Mouse (Mus musculus): ENCODE data around the gene Brat1. TPM values are rescaled to one million over a fixed set of nuclear protein-coding genes. Genes with fewer than 3 reads are reported as not detected.
A peak's percentile ranks its signal among the peaks of the same experiment; 100 is the strongest.

Gene Brat1
- polyA plus RNA-seq, 1 experiment from 2014 or later: 12.2 TPM

DNA sequence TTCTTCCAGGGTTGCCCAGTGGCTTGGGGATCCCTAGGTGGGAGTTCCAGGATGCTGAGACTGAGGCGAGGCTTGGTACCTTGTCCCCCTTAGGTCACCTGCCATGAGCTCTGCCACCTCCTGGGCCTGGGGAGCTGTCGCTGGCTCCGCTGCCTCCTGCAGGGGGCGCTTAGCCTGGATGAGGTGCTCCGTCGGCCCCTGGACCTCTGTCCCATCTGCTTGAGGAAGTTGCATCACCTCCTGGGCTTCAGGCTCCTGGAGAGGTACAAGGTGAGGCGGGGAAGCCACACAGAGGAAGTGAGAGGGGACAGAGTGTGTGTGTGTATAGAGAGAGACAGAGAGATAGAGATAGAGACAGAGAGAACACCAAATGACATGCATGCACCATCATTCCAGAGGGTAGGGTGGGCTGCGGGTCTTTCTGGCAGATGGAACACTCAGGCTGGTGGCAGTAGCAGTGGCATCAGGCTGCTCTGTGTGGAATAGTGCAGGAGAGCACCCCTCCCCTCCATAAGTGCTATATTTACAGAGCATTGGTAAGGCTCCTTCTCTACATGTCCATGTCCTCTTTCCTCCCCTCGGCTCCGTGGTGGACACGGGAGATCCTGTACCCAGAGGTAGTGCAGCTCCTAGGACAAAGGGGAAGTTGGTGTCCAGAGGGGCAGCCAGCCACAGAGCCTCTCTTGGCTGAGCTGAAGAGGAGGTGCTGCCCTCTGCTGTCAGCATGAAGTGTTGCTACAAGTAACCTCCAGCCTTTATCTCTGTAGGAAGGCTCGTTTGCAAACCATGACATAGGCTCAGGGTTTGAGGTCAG is 44.5 kb downstream of the Brat1 start:
- no peaks in the 10 kb centered on the region for H3K36me3 ChIP-seq
- H3K4me2 ChIP-seq: peak overlapping the region; percentile 56
- ATAC-seq (replicated peaks; ENCODE audit: insufficient number of reproducible peaks, insufficient read depth, low FRiP score, low read depth): peak; percentile 57
- H3K9ac ChIP-seq: peak overlapping the region; percentile 37
- WGBS: 15% methylated on average over 12 of the region's 12 CpGs
- peak overlapping the region; percentile 33 for H3K4me3 ChIP-seq
- no peaks in the 10 kb centered on the region for H3K9me3 ChIP-seq (replicated peaks)
- peaks cover 11% of the 10 kb centered on the region for H3K4me1 ChIP-seq (replicated peaks)
- no peaks in the 10 kb centered on the region for H3K27me3 ChIP-seq
- H3K27ac ChIP-seq: peak overlapping the region; percentile 45

DNA sequence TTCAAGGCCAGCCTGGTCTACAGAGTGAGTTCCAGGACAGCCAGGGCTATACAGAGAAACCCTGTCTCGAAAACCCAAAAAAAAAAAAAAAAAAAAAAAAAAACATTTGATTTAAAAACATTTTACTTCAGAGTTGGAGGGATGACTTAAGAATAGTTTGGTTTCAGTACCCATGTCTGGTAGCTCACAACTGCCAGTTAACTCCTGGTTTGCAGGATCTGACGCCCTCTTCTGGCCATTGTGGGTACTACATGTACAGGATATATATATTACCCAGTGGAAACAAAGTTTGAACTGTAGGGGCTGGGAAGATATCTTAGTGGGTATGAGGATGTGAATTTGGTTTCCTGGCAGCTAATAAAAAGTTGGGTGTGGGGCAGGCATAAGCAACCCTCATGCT is 46.1 kb downstream of the Brat1 start:
- ATAC-seq (replicated peaks; ENCODE audit: insufficient number of reproducible peaks, insufficient read depth, low FRiP score, low read depth): no peak
- H3K4me3 ChIP-seq: no peak overlapping the region
- H3K36me3 ChIP-seq: no peaks in the 10 kb centered on the region
- no peaks in the 10 kb centered on the region for H3K9me3 ChIP-seq (replicated peaks)
- 4% methylated on average over 1 of the region's 2 CpGs for WGBS
- peaks cover 13% of the 10 kb centered on the region for H3K4me1 ChIP-seq (replicated peaks)
- H3K27ac ChIP-seq: no peak overlapping the region
- H3K9ac ChIP-seq: no peak overlapping the region
- no peak overlapping the region for H3K4me2 ChIP-seq
- H3K27me3 ChIP-seq: no peaks in the 10 kb centered on the region

DNA sequence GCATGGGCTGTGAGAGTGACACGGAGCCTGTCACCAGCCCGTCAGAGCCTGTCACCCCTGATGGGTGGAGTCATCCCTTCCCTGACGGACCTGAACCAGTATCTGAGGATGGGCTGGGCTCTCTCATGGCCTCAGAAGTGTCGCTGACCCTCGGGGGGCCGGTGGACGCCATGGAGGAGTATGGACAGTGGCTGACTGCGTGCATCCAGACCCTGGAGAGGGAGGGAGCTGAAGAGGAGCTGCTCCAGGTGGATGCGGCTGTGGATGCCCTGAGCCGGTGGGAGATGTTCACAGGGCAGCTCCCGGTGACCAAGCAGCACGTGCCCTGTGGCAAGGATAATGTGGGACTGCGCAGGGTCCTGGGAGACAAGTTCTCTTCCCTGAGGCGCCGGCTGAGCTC is 47.2 kb downstream of the Brat1 start:
- Histone ChIP-seq H3K27me3 (no peaks in the 10 kb centered on the region), H3K9me3 (replicated peaks) (no peaks in the 10 kb centered on the region), H3K4me3 (no peak overlapping the region), H3K4me2 (no peak overlapping the region), H3K4me1 (replicated peaks) (peaks cover 24% of the 10 kb centered on the region), H3K27ac (no peak overlapping the region), H3K9ac (no peak overlapping the region), H3K36me3 (no peaks in the 10 kb centered on the region)
- WGBS: 88% methylated on average over 15 of the region's 15 CpGs
- ATAC-seq (replicated peaks; ENCODE audit: insufficient number of reproducible peaks, insufficient read depth, low FRiP score, low read depth): no peak

DNA sequence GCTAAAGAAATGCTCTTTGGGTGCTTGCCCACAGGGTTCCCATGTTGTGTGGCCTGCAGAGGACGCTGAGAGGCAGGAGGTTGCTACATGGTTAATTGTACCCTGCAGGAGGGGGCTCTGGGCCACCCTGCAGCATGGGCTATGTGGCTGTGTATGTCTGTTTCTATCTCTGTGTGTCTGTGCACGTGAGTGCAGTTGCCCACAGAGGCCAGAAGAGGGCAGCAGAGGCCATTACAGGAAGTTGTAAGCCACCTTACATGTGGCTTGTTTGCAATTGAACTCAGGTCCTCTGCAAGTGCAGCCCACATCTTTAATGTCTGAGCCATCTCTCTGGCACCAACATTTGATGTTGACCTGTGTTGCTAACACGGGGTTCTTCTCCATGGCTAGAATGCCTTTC is 47.8 kb downstream of the Brat1 start:
- no peak overlapping the region for H3K4me3 ChIP-seq
- H3K4me1 ChIP-seq (replicated peaks): peaks cover 26% of the 10 kb centered on the region
- H3K4me2 ChIP-seq: no peak overlapping the region
- H3K36me3 ChIP-seq: no peaks in the 10 kb centered on the region
- no peak overlapping the region for H3K9ac ChIP-seq
- WGBS: 87% methylated on average over 3 of the region's 3 CpGs
- no peaks in the 10 kb centered on the region for H3K27me3 ChIP-seq
- ATAC-seq (replicated peaks; ENCODE audit: insufficient number of reproducible peaks, insufficient read depth, low FRiP score, low read depth): no peak
- no peaks in the 10 kb centered on the region for H3K9me3 ChIP-seq (replicated peaks)
- H3K27ac ChIP-seq: 0 out of 2 replicates have a peak overlapping the region, but pooled peaks have one; percentile 3

DNA sequence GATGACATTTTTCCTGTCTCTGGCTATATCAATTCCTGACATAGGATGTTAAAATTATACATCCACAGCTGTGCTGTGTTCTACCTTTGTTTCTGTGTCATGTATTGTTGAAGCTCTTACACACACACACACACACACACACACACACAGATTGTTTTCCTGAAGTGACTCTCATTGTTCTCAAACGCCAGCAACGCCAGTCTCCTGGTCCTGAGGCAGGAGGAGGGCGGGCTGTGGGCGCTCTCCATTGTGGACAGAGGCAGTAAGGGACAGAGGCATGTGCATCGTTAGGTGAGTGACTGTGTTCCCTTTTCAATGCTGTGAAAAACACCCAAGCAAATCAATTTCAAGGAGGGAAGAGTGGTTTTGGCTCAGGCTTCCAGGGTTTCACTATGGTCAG is 48.4 kb downstream of the Brat1 start:
- Histone ChIP-seq H3K4me2 (no peak overlapping the region), H3K36me3 (peaks cover under 1% of the 10 kb centered on the region; the same call in 1 of the 2 replicates), H3K9me3 (replicated peaks) (no peaks in the 10 kb centered on the region), H3K9ac (no peak overlapping the region), H3K27me3 (no peaks in the 10 kb centered on the region), H3K27ac (no peak overlapping the region), H3K4me1 (replicated peaks) (peaks cover 26% of the 10 kb centered on the region), H3K4me3 (no peak overlapping the region)
- no peak for ATAC-seq (replicated peaks; ENCODE audit: insufficient number of reproducible peaks, insufficient read depth, low FRiP score, low read depth)
- 64% methylated on average over 5 of the region's 5 CpGs for WGBS

DNA sequence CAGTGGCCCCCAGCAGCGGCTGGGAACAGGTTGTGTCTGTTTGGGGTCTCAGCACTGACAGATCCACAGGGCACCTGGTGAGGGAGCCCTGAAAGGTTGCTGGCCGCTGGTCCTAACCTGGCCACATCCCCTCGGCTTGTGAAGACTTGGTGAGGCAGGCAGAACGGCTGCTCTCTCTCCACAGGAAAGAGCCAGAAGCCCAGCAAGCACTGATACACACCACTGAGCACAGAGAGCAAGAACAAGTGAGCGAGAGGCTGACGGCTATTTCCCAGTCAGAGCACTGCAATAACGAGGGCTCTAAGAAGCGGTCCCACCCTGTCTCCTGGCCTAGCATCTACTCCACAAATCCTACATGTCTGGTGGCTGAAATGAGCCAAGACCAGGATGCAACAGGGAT is 54.1 kb downstream of the Brat1 start:
- H3K9me3 ChIP-seq (replicated peaks): no peaks in the 10 kb centered on the region
- no peak overlapping the region for H3K9ac ChIP-seq
- H3K27me3 ChIP-seq: no peaks in the 10 kb centered on the region
- peaks cover 20% of the 10 kb centered on the region for H3K4me1 ChIP-seq (replicated peaks)
- 73% methylated on average over 8 of the region's 8 CpGs for WGBS
- no peak overlapping the region for H3K4me2 ChIP-seq
- no peak for ATAC-seq (replicated peaks; ENCODE audit: insufficient number of reproducible peaks, insufficient read depth, low FRiP score, low read depth)
- H3K27ac ChIP-seq: no peak overlapping the region
- H3K36me3 ChIP-seq: peaks cover 31% of the 10 kb centered on the region
- H3K4me3 ChIP-seq: no peak overlapping the region

DNA sequence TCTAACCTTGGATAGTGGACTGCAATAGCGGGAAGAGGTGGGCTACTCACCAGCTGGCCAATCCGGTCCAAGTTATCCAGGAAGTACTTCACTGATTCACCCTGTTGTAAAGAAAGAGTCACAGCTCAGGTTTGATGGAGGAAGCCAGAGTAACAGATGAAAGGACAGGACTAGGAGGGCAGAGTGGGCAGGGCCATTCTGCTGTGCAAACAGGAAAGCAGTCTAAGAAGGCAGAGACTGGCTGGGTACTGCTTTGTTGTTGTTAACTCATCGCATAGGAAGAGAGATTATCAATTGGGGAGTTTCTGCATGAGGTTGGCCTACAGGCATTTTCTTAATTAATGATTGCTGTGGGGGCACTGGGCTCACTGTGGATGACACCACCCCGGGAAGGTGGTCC is 57.7 kb downstream of the Brat1 start:
- Histone ChIP-seq H3K4me1 (replicated peaks) (peaks cover 34% of the 10 kb centered on the region), H3K9me3 (replicated peaks) (no peaks in the 10 kb centered on the region), H3K36me3 (peaks cover 31% of the 10 kb centered on the region), H3K27me3 (no peaks in the 10 kb centered on the region), H3K27ac (no peak overlapping the region), H3K4me3 (no peak overlapping the region), H3K9ac (no peak overlapping the region), H3K4me2 (no peak overlapping the region)
- ATAC-seq (replicated peaks; ENCODE audit: insufficient number of reproducible peaks, insufficient read depth, low FRiP score, low read depth): no peak
- WGBS: 80% methylated on average over 4 of the region's 4 CpGs

DNA sequence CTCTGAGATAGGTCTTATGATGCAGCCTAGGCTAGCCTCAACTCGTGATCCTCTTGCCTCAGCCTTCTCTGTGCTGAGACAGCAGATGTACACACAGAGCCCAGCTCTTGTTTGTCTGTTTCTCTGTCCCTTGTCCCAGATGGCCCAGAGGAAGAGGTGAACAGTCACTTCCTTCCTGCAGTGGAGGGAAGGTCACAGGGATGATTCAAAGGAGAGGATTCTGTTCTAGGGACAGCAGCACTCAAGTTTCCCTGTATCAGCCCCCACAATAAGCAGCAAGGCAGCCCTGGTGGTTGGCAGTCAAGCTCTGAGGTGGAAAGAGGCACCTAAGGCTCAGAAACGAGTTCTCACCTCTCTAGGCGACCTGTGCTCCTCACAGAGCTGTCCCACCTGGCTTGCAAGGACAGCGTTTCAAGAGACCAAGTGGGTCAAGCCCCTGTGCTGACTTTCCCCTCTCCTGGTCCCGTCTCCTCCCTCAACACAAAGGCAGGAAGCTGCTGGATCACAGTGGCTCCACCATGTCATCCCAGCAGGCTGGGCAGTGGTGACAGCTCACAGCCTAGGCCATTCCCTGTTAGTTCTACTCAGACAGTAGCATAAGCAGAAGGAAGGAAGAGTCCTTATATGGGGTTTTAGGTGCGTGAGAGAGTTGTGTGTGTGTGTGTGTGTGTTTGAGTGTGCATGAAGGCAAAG is 60.3 kb downstream of the Brat1 start:
- H3K27ac ChIP-seq: peak overlapping the region; percentile 80
- H3K36me3 ChIP-seq: peaks cover 12% of the 10 kb centered on the region
- H3K9me3 ChIP-seq (replicated peaks): no peaks in the 10 kb centered on the region
- ATAC-seq (replicated peaks; ENCODE audit: insufficient number of reproducible peaks, insufficient read depth, low FRiP score, low read depth): 0 out of 2 replicates have a peak, but pooled peaks have one; percentile 23
- 55% methylated on average over 6 of the region's 6 CpGs for WGBS
- H3K27me3 ChIP-seq: no peaks in the 10 kb centered on the region
- no peak overlapping the region for H3K4me3 ChIP-seq
- no peak overlapping the region for H3K4me2 ChIP-seq
- no peak overlapping the region for H3K9ac ChIP-seq
- peaks cover 56% of the 10 kb centered on the region for H3K4me1 ChIP-seq (replicated peaks)

DNA sequence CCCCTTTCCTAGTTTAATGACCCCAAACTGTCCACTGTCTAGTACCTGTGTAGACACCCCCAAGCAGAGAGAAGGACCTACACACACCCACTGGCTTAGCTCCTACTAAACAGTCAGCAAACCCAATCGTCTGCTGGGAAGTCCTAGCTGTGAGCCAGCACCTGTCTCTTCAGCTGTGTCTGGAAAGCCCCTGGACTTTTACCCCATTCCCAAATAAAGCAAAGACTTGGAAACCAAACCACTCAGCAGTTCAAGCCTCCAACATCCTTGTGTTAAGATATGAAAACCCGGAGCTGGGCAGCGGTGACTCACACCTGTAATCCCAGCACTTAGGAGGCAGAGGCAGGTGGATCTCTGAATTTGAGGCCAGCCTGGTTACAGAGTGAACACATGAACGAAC is 61.8 kb downstream of the Brat1 start:
- Histone ChIP-seq H3K4me2 (no peak overlapping the region), H3K27me3 (no peaks in the 10 kb centered on the region), H3K27ac (peak overlapping the region; percentile 94; the same call in 1 of the 2 replicates), H3K9ac (no peak overlapping the region), H3K4me1 (replicated peaks) (peaks cover 63% of the 10 kb centered on the region), H3K9me3 (replicated peaks) (no peaks in the 10 kb centered on the region), H3K36me3 (no peaks in the 10 kb centered on the region), H3K4me3 (no peak overlapping the region)
- no peak for ATAC-seq (replicated peaks; ENCODE audit: insufficient number of reproducible peaks, insufficient read depth, low FRiP score, low read depth)
- WGBS: 74% methylated on average over 4 of the region's 4 CpGs

DNA sequence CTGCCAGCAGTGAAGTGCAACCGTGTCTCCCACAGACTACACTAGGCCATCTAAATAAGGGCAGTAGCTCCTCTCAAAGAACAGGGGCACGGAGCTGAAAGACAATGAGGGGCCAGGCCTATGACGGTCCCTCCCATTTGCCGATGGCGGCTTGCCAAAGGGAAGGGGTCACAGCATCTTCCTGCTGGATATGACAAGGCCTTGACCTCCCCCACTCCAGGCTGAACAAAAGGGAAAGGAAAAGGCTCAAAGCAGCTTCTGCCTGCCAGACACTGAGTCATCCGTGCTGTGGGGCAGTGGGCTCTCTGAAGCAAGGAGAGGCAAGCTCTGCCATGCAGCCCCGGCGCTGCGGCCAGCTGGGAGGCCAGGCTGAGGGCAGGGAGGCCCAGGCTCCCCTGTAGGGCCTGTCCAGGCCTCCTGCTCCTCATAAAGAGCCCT is 62.9 kb downstream of the Brat1 start:
- no peaks in the 10 kb centered on the region for H3K36me3 ChIP-seq
- peaks cover 75% of the 10 kb centered on the region for H3K4me1 ChIP-seq (replicated peaks)
- 6% methylated on average over 9 of the region's 9 CpGs for whole genome bisulfite sequencing
- H3K27me3 ChIP-seq: no peaks in the 10 kb centered on the region
- H3K4me2 ChIP-seq: peak overlapping the region; percentile 37
- peak overlapping the region; percentile 20; the same call in 1 of the 2 replicates for H3K9ac ChIP-seq
- H3K9me3 ChIP-seq (replicated peaks): no peaks in the 10 kb centered on the region
- peak overlapping the region; percentile 94 for H3K27ac ChIP-seq
- H3K4me3 ChIP-seq: no peak overlapping the region
- ATAC-seq (replicated peaks; ENCODE audit: insufficient number of reproducible peaks, insufficient read depth, low FRiP score, low read depth): peak; percentile 84

DNA sequence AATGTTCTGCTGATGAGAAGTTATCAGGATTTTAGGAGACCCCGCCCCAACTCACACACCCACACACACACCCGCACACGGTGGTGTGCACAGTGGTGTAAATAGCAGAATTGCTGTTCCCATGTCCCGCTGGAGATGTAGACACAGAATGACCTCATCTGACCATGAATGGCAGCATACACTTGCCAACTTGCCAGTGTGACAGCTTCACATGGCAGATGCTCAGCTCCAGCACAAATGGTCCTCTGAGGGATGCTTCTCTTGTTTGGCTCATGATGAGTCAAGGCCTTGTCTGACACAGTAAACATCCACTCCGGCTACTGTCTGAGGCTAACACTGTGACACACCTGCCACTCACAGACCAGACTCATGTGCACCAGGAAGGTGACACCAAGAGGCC is 63.5 kb downstream of the Brat1 start:
- no peaks in the 10 kb centered on the region for H3K27me3 ChIP-seq
- ATAC-seq (replicated peaks; ENCODE audit: insufficient number of reproducible peaks, insufficient read depth, low FRiP score, low read depth): no peak
- H3K4me3 ChIP-seq: no peak overlapping the region
- H3K9ac ChIP-seq: peak overlapping the region; percentile 20; the same call in 1 of the 2 replicates
- H3K36me3 ChIP-seq: no peaks in the 10 kb centered on the region
- no peaks in the 10 kb centered on the region for H3K9me3 ChIP-seq (replicated peaks)
- H3K4me2 ChIP-seq: no peak overlapping the region
- peak overlapping the region; percentile 94 for H3K27ac ChIP-seq
- peaks cover 79% of the 10 kb centered on the region for H3K4me1 ChIP-seq (replicated peaks)
- whole genome bisulfite sequencing: 42% methylated on average over 5 of the region's 5 CpGs

All from heart, embryonic 15.5 days (tissue).